Comparison of ENCODE assay signal across 8 mouse cellular contexts in the genomic region with DNA sequence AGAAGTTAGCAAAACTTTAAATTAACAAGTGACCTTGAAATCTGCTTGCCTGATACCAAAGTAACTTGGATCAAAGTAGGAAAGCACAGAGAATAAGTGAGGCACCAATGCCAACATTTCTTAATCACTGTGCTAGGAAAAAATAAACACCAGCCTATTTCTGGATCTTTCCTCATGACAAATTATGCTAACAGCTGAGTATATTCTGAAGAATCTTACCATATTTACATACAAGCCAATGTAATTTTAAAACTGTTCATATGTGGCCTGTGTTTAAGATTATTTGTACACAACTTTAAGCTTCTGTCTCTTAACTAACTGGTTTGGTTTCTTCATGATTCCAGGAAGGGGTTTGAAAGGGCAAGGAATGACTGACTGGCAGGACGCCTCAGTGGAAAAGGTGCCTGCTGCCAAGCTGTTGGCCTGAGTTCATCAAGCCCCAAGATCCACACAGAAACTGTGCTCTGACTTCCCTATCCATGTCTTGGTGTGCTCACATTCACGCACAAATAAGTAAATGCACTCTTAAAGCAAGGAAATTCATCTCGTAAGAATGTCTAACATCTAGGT. TPM values are rescaled to one million over a fixed set of nuclear protein-coding genes. Genes with fewer than 3 reads are reported as not detected.
DNase-seq lines count a peak whose midpoint lies in the region; ATAC-seq lines count a peak whose summit lies in the region.

No protein-coding gene starts in this region.

- no peaks in the 10 kb centered on the region for H3K27me3 ChIP-seq in intestine, embryonic 15.5 days (replicated peaks)
- H3K27me3 ChIP-seq in liver, embryonic 16.5 days (ENCODE audit: control insufficient read depth, insufficient read depth, low read depth, low read length) = no peaks in the 10 kb centered on the region
- H3K27me3 ChIP-seq in stomach, embryonic 14.5 days (ENCODE audit: control insufficient read depth, insufficient read depth, low read length) = no peaks in the 10 kb centered on the region

- peak; percentile 59 for DNase-seq in adrenal gland, adult 2 months
- no peak for DNase-seq in adrenal gland, adult 18-20 months (ENCODE audit: low spot score in 2 of 2)
- peak; percentile 45 for DNase-seq in cerebellum, adult 11-12 months
- peak; percentile 54 for DNase-seq in gastrocnemius, postnatal 10 days
- no peak for DNase-seq in urinary bladder, adult 2 months (ENCODE audit: low spot score)

- H3K9me3 ChIP-seq in intestine, embryonic 15.5 days = no peaks in the 10 kb centered on the region
- no peaks in the 10 kb centered on the region for H3K9me3 ChIP-seq in liver, embryonic 16.5 days (replicated peaks; ENCODE audit: control insufficient read depth, low read length)
- no peaks in the 10 kb centered on the region for H3K9me3 ChIP-seq in stomach, embryonic 14.5 days (ENCODE audit: control insufficient read depth, low read depth, low read length)

- peaks cover 5% of the 10 kb centered on the region for H3K36me3 ChIP-seq in intestine, embryonic 15.5 days
- H3K36me3 ChIP-seq in liver, embryonic 16.5 days (ENCODE audit: control insufficient read depth, insufficient read depth) = peaks cover 13% of the 10 kb centered on the region
- peaks cover 18% of the 10 kb centered on the region for H3K36me3 ChIP-seq in stomach, embryonic 14.5 days (ENCODE audit: control insufficient read depth, insufficient read depth, low read length)

- H3K27ac ChIP-seq in intestine, embryonic 15.5 days = peak overlapping the region; percentile 44; the same call in 1 of the 2 replicates
- no peak overlapping the region for H3K27ac ChIP-seq in liver, embryonic 16.5 days (ENCODE audit: low read length)
- no peak overlapping the region for H3K27ac ChIP-seq in stomach, embryonic 14.5 days (ENCODE audit: low read length)

- 43% methylated on average over 3 of the region's 3 CpGs for WGBS in intestine, embryonic 15.5 days
- 41% methylated on average over 3 of the region's 3 CpGs for WGBS in liver, embryonic 16.5 days (ENCODE audit: insufficient replicate concordance)
- WGBS in stomach, embryonic 14.5 days = 41% methylated on average over 3 of the region's 3 CpGs

- peak overlapping the region; percentile 57 for H3K4me2 ChIP-seq in intestine, embryonic 15.5 days (replicated peaks)
- peak overlapping the region; percentile 87; the same call in 1 of the 2 replicates for H3K4me2 ChIP-seq in liver, embryonic 16.5 days (ENCODE audit: low read depth, low read length)
- peak overlapping the region; percentile 58 for H3K4me2 ChIP-seq in stomach, embryonic 14.5 days (replicated peaks; ENCODE audit: low read depth, low read length)

- H3K9ac ChIP-seq in intestine, embryonic 15.5 days = no peak overlapping the region; the same call in 1 of the 2 replicates
- no peak overlapping the region for H3K9ac ChIP-seq in liver, embryonic 16.5 days (ENCODE audit: low read depth, low read length)
- H3K9ac ChIP-seq in stomach, embryonic 14.5 days (replicated peaks; ENCODE audit: low read depth, low read length) = no peak overlapping the region

- ATAC-seq in intestine, embryonic 15.5 days = no peak
- no peak for ATAC-seq in liver, embryonic 16.5 days (ENCODE audit: low read depth)
- no peak for ATAC-seq in stomach, embryonic 14.5 days (ENCODE audit: insufficient number of reproducible peaks, insufficient read depth, low FRiP score, low read depth)

- peaks cover 3% of the 10 kb centered on the region for H3K4me1 ChIP-seq in intestine, embryonic 15.5 days (replicated peaks)
- peaks cover 13% of the 10 kb centered on the region for H3K4me1 ChIP-seq in liver, embryonic 16.5 days (ENCODE audit: control insufficient read depth, low read depth, low read length)
- peaks cover 6% of the 10 kb centered on the region; the same call in 1 of the 2 replicates for H3K4me1 ChIP-seq in stomach, embryonic 14.5 days (ENCODE audit: control insufficient read depth, insufficient read depth, low read length)

- peak overlapping the region; percentile 3 for H3K4me3 ChIP-seq in intestine, embryonic 15.5 days (replicated peaks)
- H3K4me3 ChIP-seq in liver, embryonic 16.5 days (ENCODE audit: low read depth, low read length) = peak overlapping the region; percentile 15; the same call in 1 of the 2 replicates
- no peak overlapping the region; the same call in 1 of the 2 replicates for H3K4me3 ChIP-seq in stomach, embryonic 14.5 days (ENCODE audit: low read depth, low read length)

RNA-seq across cellular contexts. Expression of a gene that starts 20.8 kb away (rescaled TPM):
- under 1 TPM in 1 of 2 experiments, not detected in 1; 0.12 TPM for total RNA-seq in adrenal gland, adult 2 months (2021)
- polyA plus RNA-seq in adrenal gland, adult 2 months (2012; rRNA removed) = not detected in 2 replicates
- total RNA-seq in adrenal gland, adult 18-20 months (2021) = under 1 TPM in 1 of 2 experiments, not detected in 1; 0.13 TPM
- 10 to 100 TPM; 40.8 to 45.7 TPM for total RNA-seq in gastrocnemius, postnatal 10 days (2021)
- not detected in 2 replicates for polyA plus RNA-seq in intestine, embryonic 15.5 days (2015; fragmentation: Nextera tagmentation; extraction: Ambion mirVana)
- polyA plus RNA-seq in liver, embryonic 16.5 days (2015; fragmentation: Nextera tagmentation; extraction: Ambion mirVana) = 0.05 and 0.12 TPM in 2 replicates
- not detected in 2 replicates for polyA plus RNA-seq in stomach, embryonic 14.5 days (2014; fragmentation: Nextera tagmentation; extraction: Ambion mirVana)
- polyA plus RNA-seq in urinary bladder, adult 2 months (2012; rRNA removed) = 0.06 and 0.08 TPM in 2 replicates

RNA-seq across cellular contexts. Expression of a gene that starts 28.2 kb away (rescaled TPM):
- total RNA-seq in adrenal gland, adult 2 months (2021) = 100 to 1,000 TPM; 149 to 180 TPM
- polyA plus RNA-seq in adrenal gland, adult 2 months (2012; rRNA removed) = 40.2 and 58.2 TPM in 2 replicates
- 100 to 1,000 TPM; 177 to 248 TPM for total RNA-seq in adrenal gland, adult 18-20 months (2021)
- 10 to 100 TPM; 78.5 to 81.5 TPM for total RNA-seq in gastrocnemius, postnatal 10 days (2021)
- 93.6 and 101 TPM in 2 replicates for polyA plus RNA-seq in intestine, embryonic 15.5 days (2015; fragmentation: Nextera tagmentation; extraction: Ambion mirVana)
- 40.3 and 44.5 TPM in 2 replicates for polyA plus RNA-seq in liver, embryonic 16.5 days (2015; fragmentation: Nextera tagmentation; extraction: Ambion mirVana)
- 86.2 and 101 TPM in 2 replicates for polyA plus RNA-seq in stomach, embryonic 14.5 days (2014; fragmentation: Nextera tagmentation; extraction: Ambion mirVana)
- 49.8 and 63.7 TPM in 2 replicates for polyA plus RNA-seq in urinary bladder, adult 2 months (2012; rRNA removed)

Comparison
In these comparisons a context has a peak if more than half of its experiments do, and no peak if none do; other contexts are left out.
1. DNase-seq: peak in adrenal gland, adult 2 months (single experiment), cerebellum, adult 11-12 months (single experiment) and gastrocnemius, postnatal 10 days (single experiment); none in adrenal gland, adult 18-20 months (0 of 2) and urinary bladder, adult 2 months (single experiment).
2. Peak in every context shown above with its lines, with median percentiles within 50 percentile points of each other: H3K4me2 ChIP-seq.